Mouse (Mus musculus) limb, embryonic 11.5 days (tissue): Measurements from ENCODE around the gene Uts2r. TPM values are rescaled to one million over a fixed set of nuclear protein-coding genes. Genes with fewer than 3 reads are reported as not detected.

ENCODE experiments used
- ATAC-seq: fragments of 200-750 bp; cut with Nextera tagmentation; 2 replicates; pipeline ENCODE4 v1.8.0; 2017; ENCODE audit warnings: low read depth; ENCODE audit not compliant: insufficient number of reproducible peaks, low FRiP score, low TSS enrichment
- DNase-seq: peaks from one replicate; pipeline ENCODE4 v3.0.0-alpha.2; 2015; ENCODE audit warnings: low spot score
- H3K27ac ChIP-seq: fragments of 300-500 bp; sonication (generic); replicated peaks from 2 replicates; pipeline ENCODE4 v1.5.1; 2014; ENCODE audit warnings: low read depth, mild to moderate bottlenecking, low read length
- H3K27me3 ChIP-seq: fragments of 300-500 bp; sonication (generic); 2 replicates; pipeline ENCODE4 v1.6.1; 2014; ENCODE audit warnings: mild to moderate bottlenecking, low read length, mixed read lengths; ENCODE audit not compliant: control insufficient read depth, insufficient read depth
- H3K36me3 ChIP-seq: fragments of 300-500 bp; sonication (generic); 2 replicates; pipeline ENCODE4 v1.6.1; 2014; ENCODE audit warnings: mild to moderate bottlenecking, low read length, moderate library complexity, mixed read lengths; ENCODE audit not compliant: control insufficient read depth, insufficient read depth
- H3K4me1 ChIP-seq: fragments of 300-500 bp; sonication (generic); 2 replicates; pipeline ENCODE4 v1.6.1; 2014; ENCODE audit warnings: low read length, mixed read lengths; ENCODE audit not compliant: control insufficient read depth, insufficient read depth
- H3K4me2 ChIP-seq: fragments of 300-500 bp; sonication (generic); 2 replicates; pipeline ENCODE4 v1.6.1; 2014; ENCODE audit warnings: low read depth, mild to moderate bottlenecking, moderate library complexity; ENCODE audit not compliant: severe bottlenecking
- H3K4me3 ChIP-seq: fragments of 300-500 bp; sonication (generic); 2 replicates; pipeline ENCODE4 v1.5.1; 2014; ENCODE audit warnings: low read depth, low read length
- H3K9ac ChIP-seq: fragments of 300-500 bp; sonication (generic); 2 replicates; pipeline ENCODE4 v1.6.1; 2014; ENCODE audit warnings: mild to moderate bottlenecking, low read length
- H3K9me3 ChIP-seq: fragments of 300-500 bp; sonication (generic); 2 replicates; pipeline ENCODE4 v1.6.1; 2016; ENCODE audit warnings: low read length; ENCODE audit not compliant: control insufficient read depth
- WGBS: fragments of 180-500 bp; shearing (Covaris S2); extraction: QIAGEN DNeasy Blood & Tissue Kit; methylation state at CpG from one replicate; pipeline ENCODE4 v1.1.7; 2014; 5-methylcytosine and 5-hydroxymethylcytosine counted together
- polyA plus RNA-seq: library from polyadenylated mRNA; unstranded; fragments of >200 nt; fragmentation: Nextera tagmentation; extraction: Ambion mirVana; gene quantifications from 2 replicates; pipeline ENCODE4 v1.2.1, GENCODE M21; 2014

Gene Uts2r
- polyA plus RNA-seq, 1 experiment from 2014 or later, result not detected

GRCm38 (mm10) chr11:121123438-121123837 is 36.6 kb upstream of the Uts2r start:
- H3K27me3 ChIP-seq, result no peaks in the 10 kb centered on the region
- DNase-seq (no peak), ATAC-seq (no peak)
- no peak overlapping the region for H3K9ac ChIP-seq
- H3K36me3 ChIP-seq, result no peaks in the 10 kb centered on the region
- WGBS, result 78% methylated on average over 4 of the region's 4 CpGs
- no peak overlapping the region for H3K4me3 ChIP-seq
- H3K9me3 ChIP-seq, result no peaks in the 10 kb centered on the region
- H3K27ac ChIP-seq, result no peak overlapping the region
- no peaks in the 10 kb centered on the region for H3K4me1 ChIP-seq
- H3K4me2 ChIP-seq, result no peak overlapping the region

- Histone ChIP-seq H3K9me3 (no peaks in the 10 kb centered on the region), H3K36me3 (no peaks in the 10 kb centered on the region), H3K9ac (no peak overlapping the region), H3K4me1 (no peaks in the 10 kb centered on the region), H3K27ac (no peak overlapping the region), H3K4me3 (no peak overlapping the region), H3K4me2 (no peak overlapping the region), H3K27me3 (no peaks in the 10 kb centered on the region)
- ATAC-seq (no peak), DNase-seq (no peak)
- WGBS, result 89% methylated on average over 3 of the region's 3 CpGs
These were observed 34.4 kb upstream of the Uts2r start for GRCm38 (mm10) chr11:121125522-121126172.

DNA sequence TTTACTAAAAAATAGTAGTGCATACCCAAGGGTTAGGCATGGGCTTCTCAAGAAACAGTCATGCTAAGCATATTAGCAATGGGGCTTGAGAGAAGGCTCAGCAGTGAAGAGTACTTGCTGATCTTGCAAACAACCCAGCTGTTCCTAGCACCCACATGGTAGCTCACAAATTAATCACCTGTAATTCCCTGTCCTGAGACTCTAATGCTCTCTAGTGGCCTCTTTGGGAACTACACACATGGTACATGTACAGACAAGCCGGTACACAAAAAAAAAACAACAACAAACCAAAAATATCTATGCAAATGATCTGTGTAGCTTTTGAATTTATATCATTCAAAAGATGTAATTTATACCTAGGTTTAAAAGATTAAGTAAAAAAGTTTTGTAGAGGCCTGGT is 33.7 kb upstream of the Uts2r start:
- H3K4me3 ChIP-seq, result no peak overlapping the region
- H3K27ac ChIP-seq, result no peak overlapping the region
- no peaks in the 10 kb centered on the region for H3K36me3 ChIP-seq
- H3K9ac ChIP-seq, result no peak overlapping the region
- no peak overlapping the region for H3K4me2 ChIP-seq
- H3K4me1 ChIP-seq, result no peaks in the 10 kb centered on the region
- no peaks in the 10 kb centered on the region for H3K9me3 ChIP-seq
- DNase-seq (no peak), ATAC-seq (no peak)
- H3K27me3 ChIP-seq, result no peaks in the 10 kb centered on the region
- 77% methylated on average over 1 of the region's 1 CpGs for WGBS

GRCm38 (mm10) chr11:121127441-121127840 is 32.6 kb upstream of the Uts2r start:
- Histone ChIP-seq H3K27me3 (no peaks in the 10 kb centered on the region), H3K9ac (no peak overlapping the region), H3K4me3 (no peak overlapping the region), H3K4me2 (no peak overlapping the region), H3K27ac (no peak overlapping the region), H3K4me1 (no peaks in the 10 kb centered on the region), H3K9me3 (no peaks in the 10 kb centered on the region), H3K36me3 (no peaks in the 10 kb centered on the region)
- ATAC-seq, result no peak
- no peak for DNase-seq
- WGBS, result 91% methylated on average over 3 of the region's 3 CpGs

DNA sequence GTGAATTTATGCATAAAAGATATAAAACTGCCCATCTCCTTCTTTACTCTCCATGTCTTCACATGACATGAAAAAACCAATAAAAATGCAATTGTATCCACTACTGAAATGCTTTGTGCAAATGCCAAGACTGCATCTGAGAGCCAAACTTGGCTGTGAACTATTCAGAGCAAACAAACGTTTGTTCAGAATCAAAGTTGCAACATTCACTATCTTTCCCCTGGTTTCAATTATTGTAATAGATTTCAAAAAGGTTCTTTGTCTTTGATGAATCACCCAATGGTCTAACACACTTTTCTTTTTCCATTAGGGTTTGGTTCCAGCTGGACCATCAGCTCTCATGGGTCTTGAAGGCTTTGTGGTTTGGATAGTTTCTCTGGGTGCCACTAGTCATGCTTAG is 30.5 kb upstream of the Uts2r start:
- no peak overlapping the region for H3K4me2 ChIP-seq
- no peak overlapping the region for H3K4me3 ChIP-seq
- H3K27me3 ChIP-seq, result no peaks in the 10 kb centered on the region
- H3K4me1 ChIP-seq, result no peaks in the 10 kb centered on the region
- ATAC-seq, result no peak
- no peak overlapping the region for H3K27ac ChIP-seq
- H3K9me3 ChIP-seq, result no peaks in the 10 kb centered on the region
- no peaks in the 10 kb centered on the region for H3K36me3 ChIP-seq
- WGBS, result 58% methylated on average over 1 of the region's 1 CpGs
- no peak overlapping the region for H3K9ac ChIP-seq
- DNase-seq, result no peak

- H3K9me3 ChIP-seq, result no peaks in the 10 kb centered on the region
- no peaks in the 10 kb centered on the region for H3K36me3 ChIP-seq
- ATAC-seq (no peak), DNase-seq (no peak)
- H3K4me2 ChIP-seq, result no peak overlapping the region
- 38% methylated on average over 1 of the region's 1 CpGs for WGBS
- no peak overlapping the region for H3K4me3 ChIP-seq
- no peaks in the 10 kb centered on the region for H3K27me3 ChIP-seq
- H3K27ac ChIP-seq, result no peak overlapping the region
- H3K4me1 ChIP-seq, result no peaks in the 10 kb centered on the region
- H3K9ac ChIP-seq, result no peak overlapping the region
These were observed 25.5 kb upstream of the Uts2r start for GRCm38 (mm10) chr11:121134600-121134999.

DNA sequence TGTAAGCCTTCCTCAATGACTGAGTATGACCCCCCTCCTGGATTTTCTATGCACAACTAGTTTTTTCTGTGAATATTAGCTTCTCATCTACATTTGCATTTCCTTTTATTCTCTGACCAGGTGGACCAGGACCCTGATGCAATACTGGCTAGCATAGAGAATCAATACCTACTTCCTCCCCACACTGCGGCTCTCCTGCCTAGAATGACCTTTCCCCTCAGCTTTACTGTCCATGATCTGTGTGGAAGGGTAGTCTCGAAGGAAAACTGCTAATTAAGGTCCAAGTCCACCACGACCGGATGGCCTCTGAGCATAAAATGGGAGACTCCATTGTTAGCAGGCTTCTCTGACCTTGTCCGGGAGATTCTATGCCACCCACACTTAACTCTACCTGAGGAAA is 22.4 kb upstream of the Uts2r start:
- Histone ChIP-seq H3K36me3 (no peaks in the 10 kb centered on the region), H3K4me3 (no peak overlapping the region), H3K9ac (no peak overlapping the region), H3K27ac (no peak overlapping the region), H3K4me1 (no peaks in the 10 kb centered on the region), H3K4me2 (no peak overlapping the region), H3K9me3 (no peaks in the 10 kb centered on the region), H3K27me3 (no peaks in the 10 kb centered on the region)
- ATAC-seq (no peak), DNase-seq (no peak)
- WGBS, result 87% methylated on average over 5 of the region's 5 CpGs

DNA sequence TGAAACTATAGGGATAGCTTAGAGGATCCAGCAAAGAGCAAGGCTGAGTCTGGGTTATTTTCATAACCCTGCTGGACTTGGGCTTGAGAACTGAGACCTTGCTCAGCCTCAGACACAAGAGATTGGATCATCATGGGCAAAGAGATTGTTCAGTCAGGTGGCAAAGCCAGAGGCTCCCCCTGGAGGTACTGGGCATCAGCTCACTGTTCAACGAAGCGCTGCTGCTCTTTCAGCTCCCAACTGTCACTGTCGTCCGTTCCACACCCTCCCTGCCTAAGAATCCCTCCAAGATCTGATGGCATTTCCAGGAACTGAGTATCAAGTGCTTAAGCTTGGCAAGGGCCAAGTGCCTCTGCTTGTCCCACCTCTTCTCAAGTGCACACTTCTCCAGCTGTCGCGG is 21.3 kb upstream of the Uts2r start:
- Histone ChIP-seq H3K9ac (no peak overlapping the region), H3K4me3 (no peak overlapping the region), H3K4me1 (no peaks in the 10 kb centered on the region), H3K9me3 (no peaks in the 10 kb centered on the region), H3K36me3 (no peaks in the 10 kb centered on the region), H3K27ac (no peak overlapping the region), H3K4me2 (no peak overlapping the region), H3K27me3 (no peaks in the 10 kb centered on the region)
- WGBS, result 40% methylated on average over 6 of the region's 6 CpGs
- DNase-seq, result no peak
- ATAC-seq, result no peak
